Mouse (Mus musculus): ENCODE measurements around the gene Hist1h2be. TPM values are rescaled to one million over a fixed set of nuclear protein-coding genes. Genes with fewer than 3 reads are reported as not detected.
"Not testable (repeated sequence)": the region's sequence is repeated elsewhere in the genome, so short reads cannot be mapped to it uniquely, and the experiment has no call there.

Hist1h2be gene
- polyA plus RNA-seq, 1 experiment from 2014 or later: 1.9 TPM

DNA sequence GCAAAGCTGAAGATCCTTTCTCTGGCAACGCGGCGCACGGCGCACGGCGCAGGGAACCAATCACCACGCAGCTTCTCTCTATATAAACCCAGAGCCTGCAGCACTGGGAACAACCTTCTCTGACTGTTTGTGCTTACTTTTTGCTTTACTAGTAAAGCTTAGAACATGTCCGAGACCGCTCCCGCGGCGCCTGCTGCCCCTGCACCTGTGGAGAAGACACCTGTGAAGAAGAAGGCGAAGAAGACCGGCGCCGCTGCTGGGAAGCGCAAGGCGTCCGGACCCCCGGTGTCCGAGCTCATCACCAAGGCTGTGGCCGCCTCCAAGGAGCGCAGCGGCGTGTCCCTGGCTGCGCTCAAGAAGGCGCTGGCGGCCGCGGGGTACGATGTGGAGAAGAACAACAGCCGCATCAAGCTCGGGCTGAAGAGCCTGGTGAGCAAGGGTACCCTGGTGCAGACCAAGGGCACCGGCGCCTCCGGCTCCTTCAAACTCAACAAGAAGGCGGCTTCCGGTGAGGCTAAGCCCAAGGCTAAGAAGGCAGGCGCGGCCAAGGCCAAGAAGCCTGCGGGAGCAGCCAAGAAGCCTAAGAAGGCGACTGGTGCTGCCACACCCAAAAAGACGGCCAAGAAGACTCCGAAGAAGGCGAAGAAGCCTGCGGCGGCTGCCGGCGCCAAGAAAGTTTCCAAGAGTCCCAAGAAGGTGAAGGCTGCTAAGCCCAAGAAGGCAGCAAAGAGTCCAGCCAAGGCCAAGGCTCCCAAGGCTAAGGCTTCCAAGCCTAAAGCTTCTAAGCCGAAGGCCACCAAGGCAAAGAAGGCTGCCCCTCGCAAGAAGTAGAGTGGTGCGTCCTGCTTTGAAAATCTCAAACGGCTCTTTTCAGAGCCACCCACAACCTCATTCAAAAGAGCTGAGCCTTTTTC, 65.7 kb downstream of the Hist1h2be start:
- peak overlapping the region; percentile 72 for H3K9ac ChIP-seq
- H3K9me3 ChIP-seq (replicated peaks): no peaks in the 10 kb centered on the region
- H3K4me3 ChIP-seq (replicated peaks): peak overlapping the region; percentile 61
- H3K27ac ChIP-seq (replicated peaks): peak overlapping the region; percentile 97
- H3K4me2 ChIP-seq: peak overlapping the region; percentile 71
- under 1% methylated on average over 54 of the region's 54 CpGs for WGBS (ENCODE audit: insufficient replicate concordance)
- H3K27me3 ChIP-seq: no peaks in the 10 kb centered on the region
- peak; percentile 72 for ATAC-seq (ENCODE audit: insufficient read depth)
- no peaks in the 10 kb centered on the region for H3K36me3 ChIP-seq (replicated peaks)
- peaks cover 44% of the 10 kb centered on the region for H3K4me1 ChIP-seq (replicated peaks)

DNA sequence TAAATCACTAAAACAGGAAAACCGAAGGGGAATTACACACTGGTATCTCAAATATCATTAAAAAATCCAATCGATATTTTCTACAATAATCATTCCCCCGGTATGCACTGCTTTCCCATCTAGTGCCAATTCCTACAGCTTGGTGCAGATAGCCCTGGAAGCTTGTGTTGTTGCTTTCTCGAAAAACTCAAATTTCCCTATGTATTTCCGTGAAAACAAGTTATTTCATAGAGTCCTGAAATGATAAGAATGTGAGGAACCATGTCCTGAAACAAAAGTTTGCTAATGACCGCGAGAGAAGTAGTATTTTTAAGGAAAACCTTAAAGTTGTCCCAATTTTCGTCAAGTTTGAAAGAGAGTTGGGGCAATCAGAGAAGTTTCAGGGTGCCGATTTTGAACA, 66.5 kb downstream of the Hist1h2be start:
- Histone ChIP-seq H3K36me3 (replicated peaks) (no peaks in the 10 kb centered on the region), H3K4me3 (replicated peaks) (peak overlapping the region; percentile 61), H3K9ac (peak overlapping the region; percentile 72), H3K4me1 (replicated peaks) (peaks cover 49% of the 10 kb centered on the region), H3K4me2 (peak overlapping the region; percentile 71), H3K27ac (replicated peaks) (peak overlapping the region; percentile 97), H3K27me3 (no peaks in the 10 kb centered on the region), H3K9me3 (replicated peaks) (no peaks in the 10 kb centered on the region)
- 12% methylated on average over 9 of the region's 9 CpGs for WGBS (ENCODE audit: insufficient replicate concordance)
- no peak for ATAC-seq (ENCODE audit: insufficient read depth)

DNA sequence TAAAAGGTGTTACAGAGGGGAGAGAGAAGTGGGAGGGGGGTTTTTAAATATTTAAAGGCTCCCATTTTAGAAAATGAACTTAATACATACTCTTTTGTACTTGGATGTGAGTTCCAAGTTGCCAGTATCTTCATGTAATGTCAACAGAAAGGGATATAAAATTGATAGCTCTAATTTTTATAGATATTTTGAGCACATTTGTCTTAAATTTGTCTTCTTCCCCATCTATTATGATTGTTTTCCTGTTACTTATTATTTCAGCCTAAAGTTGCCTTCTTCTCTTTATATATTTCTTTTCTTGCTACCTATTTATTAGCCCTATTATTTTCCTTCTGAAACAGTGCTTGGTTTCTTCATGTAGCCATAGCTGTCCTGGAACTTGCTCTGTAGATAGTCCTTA, 68.0 kb downstream of the Hist1h2be start, which contains the start of gene Hist1h1d:
Gene Hist1h1d, plus strand, starts transcription at position 301 of the 400 bp plus-strand sequence.
- Histone ChIP-seq H3K36me3 (replicated peaks) (no peaks in the 10 kb centered on the region), H3K27ac (replicated peaks) (peak within 1 kb of the TSS; percentile 97), H3K4me2 (peak within 1 kb of the TSS; percentile 71), H3K4me1 (replicated peaks) (peaks cover 57% of the 10 kb centered on the region), H3K9me3 (replicated peaks) (no peaks in the 10 kb centered on the region), H3K4me3 (replicated peaks) (peak within 1 kb of the TSS; percentile 56), H3K9ac (peak within 1 kb of the TSS; percentile 72), H3K27me3 (no peaks in the 10 kb centered on the region)
- ATAC-seq (ENCODE audit: insufficient read depth): no peak

DNA sequence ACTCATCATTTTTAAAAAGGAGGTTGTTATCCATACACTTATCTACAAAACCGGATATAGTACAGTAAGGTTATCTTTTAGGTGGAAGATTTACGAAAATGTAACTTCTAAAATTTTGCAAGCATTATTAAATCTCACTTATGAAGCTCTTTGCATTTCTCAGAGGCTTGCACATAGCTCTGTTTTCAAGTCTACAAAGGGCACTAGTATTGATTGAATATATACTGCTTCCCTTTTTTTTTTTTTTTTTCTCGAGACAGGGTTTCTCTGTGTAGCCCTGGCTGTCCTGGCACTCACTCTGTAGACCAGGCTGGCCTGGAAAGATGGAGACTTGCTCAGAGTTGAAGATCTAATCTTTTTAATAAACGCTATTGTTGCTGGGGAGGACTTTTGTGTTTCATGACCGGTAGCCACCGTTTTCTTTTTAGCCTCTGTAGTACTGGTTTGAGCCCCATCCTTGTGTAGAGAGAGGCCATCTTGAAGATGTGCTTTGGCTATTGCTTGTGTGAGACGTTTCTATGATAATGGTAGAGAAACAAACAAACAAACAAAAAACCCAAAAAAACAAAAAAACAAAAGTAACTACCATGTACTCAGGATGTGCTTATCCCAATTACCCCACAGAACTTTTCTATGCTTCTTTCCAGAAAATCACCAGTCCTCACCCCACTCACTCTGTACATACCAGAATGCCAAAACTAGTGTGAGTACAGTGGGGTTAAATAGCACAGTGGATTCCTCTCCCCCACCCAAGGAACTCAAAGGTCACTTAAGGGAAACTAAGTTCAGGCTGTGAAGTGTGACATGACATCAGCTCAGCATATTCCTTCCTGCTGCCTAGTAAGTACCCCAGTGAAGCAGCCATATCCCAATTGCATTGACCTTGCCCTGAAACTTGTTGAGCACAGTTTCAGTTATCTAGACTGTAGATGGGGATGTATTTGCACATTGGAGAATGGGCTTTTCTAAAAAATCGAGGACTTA, 68.7 kb downstream of the Hist1h2be start:
- H3K4me3 ChIP-seq (replicated peaks): peak overlapping the region; percentile 56
- H3K27ac ChIP-seq (replicated peaks): peak overlapping the region; percentile 95
- H3K27me3 ChIP-seq: no peaks in the 10 kb centered on the region
- no peak for ATAC-seq (ENCODE audit: insufficient read depth)
- H3K9ac ChIP-seq: peak overlapping the region; percentile 62
- peak overlapping the region; percentile 64 for H3K4me2 ChIP-seq
- no peaks in the 10 kb centered on the region for H3K9me3 ChIP-seq (replicated peaks)
- WGBS (ENCODE audit: insufficient replicate concordance): 30% methylated on average over 8 of the region's 8 CpGs
- H3K36me3 ChIP-seq (replicated peaks): no peaks in the 10 kb centered on the region
- H3K4me1 ChIP-seq (replicated peaks): peaks cover 56% of the 10 kb centered on the region

DNA sequence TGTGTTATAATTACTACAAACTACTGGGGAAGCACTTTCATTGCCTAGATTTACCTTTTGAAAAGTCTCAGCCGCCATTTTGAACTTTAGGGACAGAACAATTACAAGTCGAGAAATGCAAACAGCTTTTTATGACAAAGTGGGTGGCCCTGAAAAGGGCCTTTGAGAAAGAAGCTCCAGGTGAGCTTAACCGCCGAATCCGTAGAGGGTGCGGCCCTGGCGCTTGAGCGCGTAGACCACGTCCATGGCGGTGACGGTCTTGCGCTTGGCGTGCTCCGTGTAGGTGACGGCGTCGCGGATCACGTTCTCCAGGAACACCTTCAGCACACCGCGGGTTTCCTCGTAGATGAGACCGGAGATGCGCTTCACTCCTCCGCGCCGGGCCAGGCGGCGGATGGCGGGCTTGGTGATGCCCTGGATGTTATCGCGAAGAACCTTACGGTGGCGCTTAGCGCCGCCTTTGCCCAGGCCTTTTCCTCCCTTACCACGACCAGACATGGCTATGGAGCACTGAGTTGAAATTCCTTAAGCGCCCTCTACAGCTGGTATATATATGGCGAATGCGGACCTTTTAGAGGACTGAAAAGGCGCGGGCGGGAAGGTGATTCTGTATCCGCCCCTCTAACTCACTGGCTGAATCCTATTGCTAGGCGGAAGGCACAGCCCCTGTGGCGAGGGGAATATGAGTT, 69.6 kb downstream of the Hist1h2be start, which contains the start of gene Hist1h4f:
Gene Hist1h4f, minus strand, starts transcription at position 503 of the 689 bp plus-strand sequence.
- H3K27me3 ChIP-seq; H3K9me3 ChIP-seq (replicated peaks); H3K36me3 ChIP-seq (replicated peaks): not testable (repeated sequence)
- peak within 1 kb of the TSS; percentile 95 for H3K27ac ChIP-seq (replicated peaks)
- H3K4me2 ChIP-seq: peak within 1 kb of the TSS; percentile 64
- H3K4me1 ChIP-seq (replicated peaks): peaks cover 59% of the 10 kb centered on the region
- peak within 1 kb of the TSS; percentile 62 for H3K9ac ChIP-seq
- WGBS (ENCODE audit: insufficient replicate concordance): under 1% methylated on average over 47 of the region's 47 CpGs
- ATAC-seq (ENCODE audit: insufficient read depth): peak; percentile 64
- peak within 1 kb of the TSS; percentile 56 for H3K4me3 ChIP-seq (replicated peaks)

DNA sequence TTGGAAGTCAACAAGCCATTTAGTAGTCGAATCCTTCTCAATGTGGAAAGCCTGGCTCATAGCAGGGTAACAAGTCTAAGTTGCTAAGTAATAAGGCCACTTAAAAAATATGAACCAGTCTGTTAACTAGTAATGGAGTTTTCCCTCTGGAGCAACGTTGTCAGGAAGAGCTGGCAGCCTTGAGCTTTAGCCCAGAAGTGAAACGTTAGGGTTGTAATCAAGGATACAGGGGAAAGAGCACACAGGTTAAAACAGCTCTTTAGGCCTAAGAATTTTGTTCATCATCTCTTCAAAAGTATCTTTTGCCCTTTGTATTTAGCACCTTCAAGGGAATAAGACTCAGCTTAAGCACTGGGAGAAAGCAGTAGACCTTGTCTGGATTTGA, 70.2 kb downstream of the Hist1h2be start:
- Histone ChIP-seq H3K27ac (replicated peaks) (peak overlapping the region; percentile 95), H3K4me3 (replicated peaks) (peak overlapping the region; percentile 56), H3K4me2 (peak overlapping the region; percentile 64), H3K9ac (peak overlapping the region; percentile 62), H3K9me3 (replicated peaks) (no peaks in the 10 kb centered on the region), H3K36me3 (replicated peaks) (no peaks in the 10 kb centered on the region), H3K27me3 (no peaks in the 10 kb centered on the region), H3K4me1 (replicated peaks) (peaks cover 61% of the 10 kb centered on the region)
- ATAC-seq (ENCODE audit: insufficient read depth): peak; percentile 1
- 1% methylated on average over 3 of the region's 3 CpGs for WGBS (ENCODE audit: insufficient replicate concordance)

DNA sequence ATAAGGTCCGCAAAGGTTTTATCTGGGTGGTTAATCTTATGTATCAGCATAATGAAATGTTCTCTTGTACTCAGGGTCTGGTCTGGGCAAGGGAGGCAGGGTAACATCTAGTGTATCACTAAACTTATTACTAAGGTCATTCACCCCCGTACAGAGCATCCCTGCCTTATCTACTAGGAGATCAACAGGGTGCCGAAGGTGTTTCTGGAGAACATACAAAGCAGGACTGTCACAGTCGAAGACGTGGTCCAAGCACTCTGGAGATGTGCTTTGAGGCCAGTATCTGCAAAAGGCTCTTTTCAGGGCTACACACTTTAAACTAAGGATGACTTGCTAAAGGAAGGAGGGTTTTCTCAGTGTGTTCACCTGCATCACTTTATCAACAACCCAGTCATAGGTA, 74.2 kb downstream of the Hist1h2be start:
- WGBS (ENCODE audit: insufficient replicate concordance): 70% methylated on average over 5 of the region's 5 CpGs
- peak overlapping the region; percentile 38; the same call in 1 of the 2 replicates for H3K4me3 ChIP-seq (replicated peaks)
- 0 out of 2 replicates have a peak overlapping the region, but pooled peaks have one; percentile 3 for H3K9ac ChIP-seq
- H3K36me3 ChIP-seq (replicated peaks): no peaks in the 10 kb centered on the region
- peak overlapping the region; percentile 87 for H3K27ac ChIP-seq (replicated peaks)
- no peak for ATAC-seq (ENCODE audit: insufficient read depth)
- H3K9me3 ChIP-seq (replicated peaks): no peaks in the 10 kb centered on the region
- no peaks in the 10 kb centered on the region for H3K27me3 ChIP-seq
- peaks cover 33% of the 10 kb centered on the region for H3K4me1 ChIP-seq (replicated peaks)
- peak overlapping the region; percentile 60 for H3K4me2 ChIP-seq

DNA sequence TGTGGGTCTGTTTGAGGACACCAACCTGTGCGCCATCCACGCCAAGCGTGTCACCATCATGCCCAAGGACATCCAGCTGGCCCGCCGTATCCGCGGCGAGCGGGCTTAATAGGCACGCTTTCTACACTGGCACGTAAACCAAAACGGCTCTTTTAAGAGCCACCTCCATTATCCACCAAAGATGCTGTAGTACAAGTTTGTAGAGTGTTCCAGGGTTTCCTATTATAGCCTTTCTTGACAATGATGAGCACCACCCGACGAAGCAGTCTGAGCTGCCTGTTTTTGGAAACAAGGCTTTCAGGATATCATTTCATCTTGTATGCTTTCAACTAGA, 76.2 kb downstream of the Hist1h2be start:
- not testable (repeated sequence) for H3K9me3 ChIP-seq (replicated peaks); H3K36me3 ChIP-seq (replicated peaks); H3K27me3 ChIP-seq; ATAC-seq (ENCODE audit: insufficient read depth)
- H3K4me2 ChIP-seq: peak overlapping the region; percentile 66
- peak overlapping the region; percentile 59 for H3K4me3 ChIP-seq (replicated peaks)
- 1% methylated on average over 14 of the region's 14 CpGs for WGBS (ENCODE audit: insufficient replicate concordance)
- peak overlapping the region; percentile 97 for H3K27ac ChIP-seq (replicated peaks)
- H3K9ac ChIP-seq: 0 out of 2 replicates have a peak overlapping the region, but pooled peaks have one; percentile 46
- peaks cover 35% of the 10 kb centered on the region for H3K4me1 ChIP-seq (replicated peaks)

DNA sequence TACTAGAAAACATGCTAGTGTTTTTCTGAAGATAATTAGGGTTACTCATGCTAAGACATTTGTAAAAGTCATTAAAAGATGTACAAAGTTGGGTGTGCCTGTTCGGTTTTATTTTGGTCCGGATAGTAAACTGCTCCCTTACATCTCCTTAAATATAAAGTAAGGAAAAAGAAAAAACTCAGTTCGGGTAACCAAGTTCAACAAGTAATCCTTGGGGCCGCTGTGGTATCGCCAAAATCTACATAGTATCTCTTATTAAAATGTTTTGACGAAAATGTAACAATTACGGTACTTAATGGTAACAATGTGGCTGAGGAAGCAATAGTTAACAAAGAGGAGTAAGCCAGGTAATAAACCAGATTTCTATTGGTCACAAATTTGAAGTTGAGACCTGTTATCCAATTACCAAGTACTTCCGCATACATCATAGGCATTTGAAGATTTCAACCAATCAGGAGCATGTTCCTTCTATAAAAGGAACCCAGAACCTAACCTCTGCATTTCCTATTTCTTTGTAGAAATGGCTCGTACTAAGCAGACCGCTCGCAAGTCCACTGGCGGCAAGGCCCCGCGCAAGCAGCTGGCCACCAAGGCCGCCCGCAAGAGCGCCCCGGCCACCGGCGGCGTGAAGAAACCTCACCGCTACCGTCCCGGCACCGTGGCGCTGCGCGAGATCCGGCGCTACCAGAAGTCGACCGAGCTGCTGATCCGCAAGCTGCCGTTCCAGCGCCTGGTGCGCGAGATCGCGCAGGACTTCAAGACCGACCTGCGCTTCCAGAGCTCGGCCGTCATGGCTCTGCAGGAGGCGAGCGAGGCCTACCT, 76.7 kb downstream of the Hist1h2be start, which contains the start of gene Hist1h3f:
Gene Hist1h3f, plus strand, starts transcription at position 88 of the 822 bp plus-strand sequence.
- under 1% methylated on average over 31 of the region's 45 CpGs for WGBS (ENCODE audit: insufficient replicate concordance)
- Histone ChIP-seq H3K9me3 (replicated peaks) (no peaks in the 10 kb centered on the region), H3K4me2 (peak within 1 kb of the TSS; percentile 66), H3K4me3 (replicated peaks) (peak within 1 kb of the TSS; percentile 63), H3K36me3 (replicated peaks) (no peaks in the 10 kb centered on the region), H3K4me1 (replicated peaks) (peaks cover 30% of the 10 kb centered on the region), H3K27ac (replicated peaks) (peak within 1 kb of the TSS; percentile 97), H3K9ac (peak within 1 kb of the TSS; percentile 75), H3K27me3 (no peaks in the 10 kb centered on the region)
- peak; percentile 75 for ATAC-seq (ENCODE audit: insufficient read depth)
